Mouse (Mus musculus): ENCODE data around the gene Usp15. TPM values are rescaled to one million over a fixed set of nuclear protein-coding genes. Genes with fewer than 3 reads are reported as not detected.

The Usp15 gene
- polyA plus RNA-seq, 1 experiment from 2014 or later = 56.5 TPM

Other genes with a start within 250 kb of the Usp15 start
- gene Mon2, start 120.5 kb downstream of the Usp15 start, polyA plus RNA-seq (2016; fragmentation: Nextera tagmentation; extraction: Ambion mirVana) = 20.8 and 24.8 TPM in 2 replicates
- gene Fam19a2, start 67.0 kb upstream of the Usp15 start, polyA plus RNA-seq (2016; fragmentation: Nextera tagmentation; extraction: Ambion mirVana) = 3.1 and 3.7 TPM in 2 replicates

Measured in hindbrain, embryonic 10.5 days (tissue).